Mouse (Mus musculus) cerebellum, adult 11 months (tissue): ENCODE measurements at regions not wholly inside any gene's neighbourhood (a gene's known extent, or its start where the extent isn't known, plus 50 kb on each side); places are given as distances from the start of the nearest gene placed in this dataset.
"Not testable (repeated sequence)": the region's sequence is repeated elsewhere in the genome, so short reads cannot be mapped to it uniquely, and the experiment has no call there.

Experiments
- DNase-seq: peaks from one replicate; pipeline ENCODE4 v3.0.0; 2022

- DNase-seq: no peak
These were observed 393.2 kb downstream of the Pid1 start for GRCm38 (mm10) chr1:83970641-83971285.

DNA sequence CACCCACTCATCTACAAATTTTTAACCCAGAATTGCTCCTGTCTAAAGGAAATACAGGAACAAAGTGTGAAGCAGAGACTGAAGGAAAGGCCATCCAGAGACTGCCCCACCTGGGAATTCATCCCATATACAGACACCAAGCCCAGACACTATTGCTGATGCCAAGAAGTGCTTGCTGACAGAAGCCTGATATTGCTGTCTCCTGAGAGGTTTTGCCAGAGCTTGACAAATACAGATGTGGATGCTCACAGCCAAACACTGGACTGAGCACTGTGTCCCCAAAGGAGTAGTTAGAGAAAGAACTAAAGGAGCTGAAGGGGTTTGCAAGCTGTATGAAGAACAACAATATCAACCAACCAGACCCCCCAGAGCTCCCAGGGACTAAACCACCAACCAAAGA, 399.3 kb downstream of the Pid1 start:
- DNase-seq: not testable (repeated sequence)

DNA sequence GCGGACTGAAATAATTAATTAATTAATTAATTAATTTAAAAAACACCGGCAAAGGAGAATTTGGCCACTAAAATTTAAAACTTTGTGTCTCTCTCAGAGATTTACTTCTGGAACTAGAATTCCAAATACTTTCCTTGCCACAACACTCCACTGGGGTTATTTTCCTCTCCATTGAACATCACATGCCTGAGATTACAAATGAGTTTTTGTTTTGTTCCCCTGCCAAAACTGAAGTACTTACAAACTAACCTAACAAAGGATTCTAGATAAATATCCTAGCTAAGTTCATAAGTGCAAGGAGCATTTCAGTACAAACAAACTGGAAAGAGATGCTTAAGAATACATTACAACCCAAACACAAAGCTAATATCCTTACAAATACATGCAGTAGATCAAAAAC, 402.2 kb downstream of the Pid1 start:
- no peak for DNase-seq

GRCm38 (mm10) chr1:83959756-83960155, 404.2 kb downstream of the Pid1 start:
- DNase-seq: no peak

DNA sequence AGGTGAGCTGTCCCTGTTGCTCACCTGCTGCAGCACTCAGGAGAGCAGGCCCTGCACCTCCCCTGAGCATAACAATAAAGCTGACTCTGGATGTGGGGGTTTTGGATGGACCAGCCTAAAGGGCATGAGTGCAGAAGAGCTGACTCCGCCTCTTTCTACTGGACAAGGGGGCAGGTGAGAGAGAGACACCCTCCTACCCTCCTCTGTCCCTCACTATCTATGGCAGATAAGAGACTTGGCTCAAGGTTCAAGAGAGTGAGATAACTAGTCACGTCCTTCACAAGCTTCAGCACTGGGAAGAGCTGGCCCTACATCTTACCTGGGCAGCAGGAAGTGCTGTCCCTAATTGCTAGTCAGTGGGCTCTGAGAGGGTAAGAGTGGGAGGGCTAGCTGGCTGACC, 441.1 kb downstream of the Pid1 start:
- no peak for DNase-seq

- DNase-seq: no peak
These were observed 448.5 kb downstream of the Pid1 start for GRCm38 (mm10) chr1:83915454-83915853.

- no peak for DNase-seq
These were observed 456.6 kb downstream of the Pid1 start for GRCm38 (mm10) chr1:83907347-83907746.

DNA sequence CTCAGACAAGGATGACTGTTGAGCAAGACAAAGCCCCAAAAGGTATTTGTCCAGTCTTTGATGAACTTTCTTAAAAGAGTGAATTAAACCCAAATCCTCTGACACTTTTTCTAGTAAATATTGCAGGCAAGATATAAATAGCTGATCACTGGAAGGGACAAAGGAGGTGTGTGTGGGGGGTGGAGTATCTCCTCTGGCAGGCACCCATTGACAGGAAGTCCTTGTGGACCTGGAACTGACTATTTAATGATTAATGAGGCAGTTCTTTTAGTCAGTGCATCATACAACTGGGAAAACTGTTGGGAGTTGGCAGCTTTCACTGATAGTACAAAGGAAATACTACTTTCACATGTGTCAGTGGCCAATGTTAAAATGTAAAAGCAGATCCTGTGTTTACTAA, 457.1 kb downstream of the Pid1 start:
- DNase-seq: no peak

- DNase-seq: no peak
These were observed 463.8 kb downstream of the Pid1 start for GRCm38 (mm10) chr1:83900135-83900534.

DNA sequence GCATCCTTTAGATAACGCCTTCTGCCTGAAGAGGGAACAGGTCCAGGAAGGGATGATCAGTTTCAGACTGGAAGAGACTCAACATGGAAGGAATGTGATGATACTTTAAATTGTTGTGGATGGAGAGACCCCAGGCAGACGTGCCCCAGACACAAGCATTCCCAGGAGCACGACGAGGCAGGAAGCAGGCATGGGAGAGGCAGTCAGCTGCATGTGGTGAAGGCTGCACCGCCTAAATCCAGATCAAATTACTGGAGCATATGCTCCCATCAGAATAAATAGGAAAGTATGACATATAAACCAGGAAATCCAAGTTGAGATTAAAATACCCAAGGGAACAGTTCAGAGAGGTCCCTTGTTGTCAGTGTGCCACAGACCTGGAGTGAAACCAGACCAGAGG, 467.3 kb downstream of the Pid1 start:
- DNase-seq: no peak

DNA sequence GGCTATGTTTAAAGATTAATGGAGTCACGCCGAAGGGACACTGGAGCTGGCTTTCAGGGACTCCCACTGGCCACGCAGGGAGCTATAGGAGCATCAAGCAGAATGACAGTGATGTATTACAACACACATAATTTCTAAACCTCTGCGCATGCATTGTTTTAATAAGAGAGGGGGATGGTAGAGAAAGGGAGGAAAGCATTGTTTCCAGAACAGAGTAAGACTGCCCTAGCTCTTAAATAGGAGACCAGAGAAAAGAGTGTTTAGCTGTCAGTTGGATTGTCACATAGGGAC, 471.1 kb upstream of the Sphkap start:
- no peak for DNase-seq

- no peak for DNase-seq
These were observed 470.5 kb upstream of the Sphkap start for GRCm38 (mm10) chr1:83878330-83879108.

GRCm38 (mm10) chr1:83870853-83871567, 463.0 kb upstream of the Sphkap start:
- DNase-seq: no peak

GRCm38 (mm10) chr1:83869046-83869445, 461.0 kb upstream of the Sphkap start:
- DNase-seq: no peak

DNA sequence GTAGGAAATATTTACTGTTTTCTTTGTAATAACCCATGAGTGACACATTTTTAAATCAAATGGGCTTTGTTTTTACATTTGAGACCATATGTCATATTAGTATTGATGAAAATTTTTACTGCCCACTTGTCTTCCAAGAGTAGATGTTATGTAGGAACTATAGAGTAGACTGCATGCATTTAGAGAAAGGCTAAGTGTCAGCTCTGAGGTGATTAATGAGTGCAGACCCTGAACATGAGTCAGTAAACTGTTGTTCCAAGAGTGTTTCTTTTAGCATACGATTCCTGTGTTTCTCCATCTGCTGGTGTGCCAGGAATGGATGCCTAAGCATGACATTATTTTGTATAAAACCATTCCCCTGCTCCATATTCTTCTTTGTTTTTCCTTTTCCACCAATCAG, 454.5 kb upstream of the Sphkap start:
- no peak for DNase-seq

GRCm38 (mm10) chr1:83862128-83862527, 454.1 kb upstream of the Sphkap start:
- DNase-seq: no peak

GRCm38 (mm10) chr1:83859732-83860424, 451.9 kb upstream of the Sphkap start:
- DNase-seq: no peak

DNA sequence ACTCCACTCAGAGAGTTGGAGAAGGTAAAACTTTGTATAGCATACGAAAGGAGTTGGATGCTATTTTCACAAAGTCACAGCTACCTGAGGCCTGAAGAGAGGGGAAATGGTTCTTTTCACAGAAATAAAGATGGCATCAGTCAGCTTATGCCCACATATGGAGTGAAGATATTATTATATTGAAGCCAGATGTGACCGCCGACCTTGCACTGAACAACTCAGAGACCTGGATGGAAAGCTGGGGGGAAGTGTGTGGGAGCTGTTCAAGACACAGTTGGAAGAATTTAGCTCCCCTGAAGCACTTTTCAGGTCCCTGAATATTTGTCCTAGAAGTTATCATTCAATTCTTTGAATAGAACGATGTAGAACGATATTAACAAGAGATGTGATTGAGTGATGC, 446.0 kb upstream of the Sphkap start:
- DNase-seq: no peak

DNA sequence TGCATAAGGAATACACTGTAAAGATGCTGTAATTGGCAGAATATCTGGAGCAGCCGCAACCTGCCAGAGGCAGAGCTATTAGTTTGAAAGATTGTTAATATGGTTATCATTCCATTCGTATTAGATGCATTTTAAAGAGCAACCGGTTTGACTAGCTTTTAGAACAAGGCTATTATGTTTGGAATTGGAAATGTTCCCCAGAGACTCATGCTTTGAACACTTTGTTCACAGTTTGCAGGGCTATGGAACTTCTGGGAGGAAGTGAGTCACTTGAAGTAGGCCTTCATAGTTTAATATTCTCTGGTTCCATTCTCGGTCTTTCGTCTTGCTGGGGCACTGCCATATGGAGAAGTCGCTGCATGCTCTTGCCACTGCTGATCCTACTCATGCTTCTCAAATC, 443.1 kb upstream of the Sphkap start:
- DNase-seq: no peak

- no peak for DNase-seq
These were observed 440.4 kb upstream of the Sphkap start for GRCm38 (mm10) chr1:83848414-83848813.

GRCm38 (mm10) chr1:83847992-83848391, 440.0 kb upstream of the Sphkap start:
- no peak for DNase-seq

- DNase-seq: peak; percentile 2
These were observed 436.9 kb upstream of the Sphkap start for GRCm38 (mm10) chr1:83844827-83845379.

GRCm38 (mm10) chr1:83835965-83836364, 428.0 kb upstream of the Sphkap start:
- no peak for DNase-seq
